Mouse (Mus musculus): ENCODE measurements around the gene Tas2r143. TPM values are rescaled to one million over a fixed set of nuclear protein-coding genes. Genes with fewer than 3 reads are reported as not detected.

Gene Tas2r143
- polyA plus RNA-seq, 1 experiment from 2014 or later, result not detected

DNA sequence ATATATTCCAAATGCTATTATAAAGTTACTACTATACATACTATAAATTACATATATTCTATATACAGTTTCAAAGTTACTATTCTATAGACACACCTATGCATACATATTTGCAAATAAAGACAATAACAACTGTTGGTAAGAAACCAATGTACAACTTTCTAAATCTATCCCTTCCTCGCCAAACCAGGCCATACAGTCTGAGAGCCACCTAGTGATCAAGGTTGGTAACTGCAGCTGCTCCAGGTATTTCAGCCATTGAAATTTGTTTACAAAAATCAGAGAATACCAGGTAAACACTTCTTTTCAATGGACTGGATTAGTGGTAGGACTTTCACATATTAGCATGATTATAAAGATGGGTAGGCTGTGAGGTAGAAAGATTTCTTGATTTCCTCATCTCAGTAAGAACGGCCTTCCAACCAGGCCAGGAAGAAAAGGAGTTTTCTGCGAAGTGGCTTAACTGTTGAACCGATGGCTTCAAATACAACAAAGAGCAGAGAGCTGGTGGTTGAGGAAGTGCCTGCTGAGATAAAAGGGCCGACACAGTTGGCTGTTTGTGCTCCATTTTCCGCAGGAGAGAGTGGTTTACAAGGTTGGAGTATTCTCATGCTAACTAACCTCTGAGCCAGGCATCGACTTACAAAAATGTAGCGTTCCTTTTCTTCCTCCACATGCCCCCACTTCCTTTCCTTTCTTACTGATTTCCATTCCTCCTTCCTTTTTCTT, 19.5 kb upstream of the Tas2r143 start:
- no peaks in the 10 kb centered on the region for H3K9me3 ChIP-seq (replicated peaks)
- ATAC-seq (replicated peaks; ENCODE audit: insufficient number of reproducible peaks, insufficient read depth, low FRiP score, low read depth), result no peak
- H3K27ac ChIP-seq, result peak overlapping the region; percentile 70; the same call in 1 of the 2 replicates
- H3K4me2 ChIP-seq, result no peak overlapping the region
- H3K9ac ChIP-seq, result no peak overlapping the region
- H3K36me3 ChIP-seq, result no peaks in the 10 kb centered on the region
- H3K4me1 ChIP-seq (replicated peaks), result peaks cover 35% of the 10 kb centered on the region
- no peaks in the 10 kb centered on the region for H3K27me3 ChIP-seq
- no peak overlapping the region for H3K4me3 ChIP-seq
- WGBS, result 15% methylated on average over 8 of the region's 8 CpGs

DNA sequence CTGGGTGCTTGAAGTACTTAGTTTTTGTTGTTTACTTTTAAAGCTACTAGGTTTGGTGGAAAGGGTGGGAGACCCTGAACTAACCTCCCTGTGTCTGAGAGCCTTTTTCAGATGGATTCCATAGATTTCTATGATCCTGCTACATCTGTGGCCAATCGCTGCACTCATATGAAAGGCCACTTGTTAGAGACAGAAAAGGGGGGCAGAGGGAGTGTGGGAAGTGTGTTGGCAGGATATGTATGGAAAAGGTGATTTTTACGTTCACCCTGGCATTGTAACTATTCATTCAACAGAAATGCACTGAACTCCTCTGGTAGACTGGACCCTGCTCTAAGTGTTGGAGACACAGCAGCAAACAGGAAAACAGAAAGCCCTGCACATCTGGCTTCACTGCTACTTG, 18.8 kb upstream of the Tas2r143 start:
- Histone ChIP-seq H3K4me2 (no peak overlapping the region), H3K27ac (peak overlapping the region; percentile 70), H3K36me3 (no peaks in the 10 kb centered on the region), H3K4me3 (no peak overlapping the region), H3K9ac (0 out of 2 replicates have a peak overlapping the region, but pooled peaks have one; percentile 8), H3K9me3 (replicated peaks) (no peaks in the 10 kb centered on the region), H3K27me3 (no peaks in the 10 kb centered on the region), H3K4me1 (replicated peaks) (peaks cover 29% of the 10 kb centered on the region)
- 69% methylated on average over 2 of the region's 2 CpGs for WGBS
- no peak for ATAC-seq (replicated peaks; ENCODE audit: insufficient number of reproducible peaks, insufficient read depth, low FRiP score, low read depth)

DNA sequence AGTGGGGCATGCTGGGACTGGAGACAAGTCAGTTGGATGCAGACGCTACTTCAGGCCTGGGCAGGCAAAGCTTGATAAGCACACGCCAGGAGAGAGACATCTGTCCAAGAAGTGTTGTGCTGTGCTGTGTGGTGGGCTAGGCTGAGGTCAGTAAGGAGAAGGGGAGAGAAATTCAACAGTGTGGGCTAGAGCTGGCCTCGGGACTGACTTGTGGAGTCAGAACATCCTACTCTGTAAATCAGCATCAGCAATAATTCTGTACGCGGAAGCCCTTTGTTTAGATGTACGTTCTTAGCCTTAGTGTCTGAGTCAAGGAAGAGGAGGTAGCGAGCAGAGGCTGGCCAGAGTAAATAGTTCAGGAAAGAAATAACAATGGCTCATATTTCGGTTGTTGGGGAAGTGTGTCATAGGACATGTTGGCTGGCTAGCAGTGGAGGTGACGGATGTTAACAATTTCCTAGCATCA, 18.1 kb upstream of the Tas2r143 start:
- Histone ChIP-seq H3K36me3 (no peaks in the 10 kb centered on the region), H3K9me3 (replicated peaks) (no peaks in the 10 kb centered on the region), H3K9ac (0 out of 2 replicates have a peak overlapping the region, but pooled peaks have one; percentile 8), H3K27ac (peak overlapping the region; percentile 70), H3K4me3 (no peak overlapping the region), H3K27me3 (no peaks in the 10 kb centered on the region), H3K4me2 (no peak overlapping the region), H3K4me1 (replicated peaks) (peaks cover 22% of the 10 kb centered on the region)
- peak; percentile 61 for ATAC-seq (replicated peaks; ENCODE audit: insufficient number of reproducible peaks, insufficient read depth, low FRiP score, low read depth)
- WGBS, result 38% methylated on average over 9 of the region's 9 CpGs

DNA sequence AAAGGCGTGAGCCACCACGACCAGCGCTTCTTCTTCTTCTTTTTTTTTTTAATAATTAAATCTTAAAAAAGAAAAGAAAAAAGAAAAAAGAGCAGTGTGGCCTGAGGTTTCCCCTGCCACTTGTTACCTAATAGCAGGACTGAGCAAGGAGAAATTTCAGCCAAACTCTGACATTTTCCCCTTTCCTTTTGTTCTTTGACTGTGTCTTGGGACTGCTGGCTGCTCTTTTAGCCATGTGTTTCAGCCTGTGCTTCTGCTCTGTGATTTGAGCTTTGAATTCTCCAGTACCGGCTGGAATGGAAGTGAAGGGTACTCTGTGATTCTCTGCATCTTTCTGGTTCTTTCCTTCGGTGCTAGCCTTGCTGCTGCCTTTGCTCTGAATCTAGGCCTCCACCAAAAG, 16.7 kb upstream of the Tas2r143 start:
- Histone ChIP-seq H3K9ac (no peak overlapping the region), H3K27me3 (no peaks in the 10 kb centered on the region), H3K9me3 (replicated peaks) (no peaks in the 10 kb centered on the region), H3K4me1 (replicated peaks) (peaks cover 22% of the 10 kb centered on the region), H3K36me3 (no peaks in the 10 kb centered on the region), H3K27ac (no peak overlapping the region), H3K4me2 (no peak overlapping the region), H3K4me3 (no peak overlapping the region)
- no peak for ATAC-seq (replicated peaks; ENCODE audit: insufficient number of reproducible peaks, insufficient read depth, low FRiP score, low read depth)
- 89% methylated on average over 5 of the region's 5 CpGs for WGBS

GRCm38 (mm10) chr6:42385635-42386034, 14.4 kb upstream of the Tas2r143 start:
- no peak overlapping the region for H3K4me2 ChIP-seq
- H3K9me3 ChIP-seq (replicated peaks), result no peaks in the 10 kb centered on the region
- WGBS, result 65% methylated on average over 4 of the region's 4 CpGs
- ATAC-seq (replicated peaks; ENCODE audit: insufficient number of reproducible peaks, insufficient read depth, low FRiP score, low read depth), result no peak
- H3K9ac ChIP-seq, result no peak overlapping the region
- no peak overlapping the region for H3K4me3 ChIP-seq
- peaks cover 21% of the 10 kb centered on the region for H3K4me1 ChIP-seq (replicated peaks)
- H3K27ac ChIP-seq, result no peak overlapping the region
- no peaks in the 10 kb centered on the region for H3K36me3 ChIP-seq
- H3K27me3 ChIP-seq, result no peaks in the 10 kb centered on the region

DNA sequence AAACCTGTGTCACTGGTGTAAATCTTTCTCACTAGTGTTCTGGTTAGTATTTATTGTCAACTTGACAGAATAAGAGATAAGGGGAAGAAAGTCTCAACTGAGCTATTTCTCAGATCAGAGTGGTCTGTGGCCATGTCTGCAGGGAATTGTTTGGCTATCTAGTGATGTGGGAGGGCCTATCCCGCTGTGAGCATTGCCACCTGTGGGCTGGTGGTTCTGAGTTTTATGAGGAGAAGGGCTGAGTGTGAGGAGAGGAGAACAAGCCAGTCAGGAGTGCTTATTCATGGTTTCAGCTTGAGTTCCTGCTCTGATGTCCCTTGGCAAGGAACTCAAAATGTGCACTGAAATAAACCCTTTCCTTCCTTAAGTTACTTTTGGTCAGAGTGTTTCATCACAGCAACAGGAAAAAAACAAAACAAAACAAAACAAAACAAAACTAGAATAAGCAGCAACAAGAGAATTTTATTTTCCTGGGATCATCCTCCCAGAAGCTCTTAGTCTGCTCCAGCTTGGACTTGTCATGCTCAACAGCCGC, 8.2 kb upstream of the Tas2r143 start:
- Histone ChIP-seq H3K27ac (peak overlapping the region; percentile 34; the same call in 1 of the 2 replicates), H3K9ac (no peak overlapping the region), H3K4me3 (no peak overlapping the region), H3K36me3 (no peaks in the 10 kb centered on the region), H3K9me3 (replicated peaks) (no peaks in the 10 kb centered on the region), H3K4me2 (no peak overlapping the region), H3K27me3 (no peaks in the 10 kb centered on the region), H3K4me1 (replicated peaks) (peaks cover 16% of the 10 kb centered on the region)
- 0 out of 2 replicates have a peak, but pooled peaks have one; percentile 31 for ATAC-seq (replicated peaks; ENCODE audit: insufficient number of reproducible peaks, insufficient read depth, low FRiP score, low read depth)
- WGBS, result 32% methylated on average over 2 of the region's 2 CpGs

DNA sequence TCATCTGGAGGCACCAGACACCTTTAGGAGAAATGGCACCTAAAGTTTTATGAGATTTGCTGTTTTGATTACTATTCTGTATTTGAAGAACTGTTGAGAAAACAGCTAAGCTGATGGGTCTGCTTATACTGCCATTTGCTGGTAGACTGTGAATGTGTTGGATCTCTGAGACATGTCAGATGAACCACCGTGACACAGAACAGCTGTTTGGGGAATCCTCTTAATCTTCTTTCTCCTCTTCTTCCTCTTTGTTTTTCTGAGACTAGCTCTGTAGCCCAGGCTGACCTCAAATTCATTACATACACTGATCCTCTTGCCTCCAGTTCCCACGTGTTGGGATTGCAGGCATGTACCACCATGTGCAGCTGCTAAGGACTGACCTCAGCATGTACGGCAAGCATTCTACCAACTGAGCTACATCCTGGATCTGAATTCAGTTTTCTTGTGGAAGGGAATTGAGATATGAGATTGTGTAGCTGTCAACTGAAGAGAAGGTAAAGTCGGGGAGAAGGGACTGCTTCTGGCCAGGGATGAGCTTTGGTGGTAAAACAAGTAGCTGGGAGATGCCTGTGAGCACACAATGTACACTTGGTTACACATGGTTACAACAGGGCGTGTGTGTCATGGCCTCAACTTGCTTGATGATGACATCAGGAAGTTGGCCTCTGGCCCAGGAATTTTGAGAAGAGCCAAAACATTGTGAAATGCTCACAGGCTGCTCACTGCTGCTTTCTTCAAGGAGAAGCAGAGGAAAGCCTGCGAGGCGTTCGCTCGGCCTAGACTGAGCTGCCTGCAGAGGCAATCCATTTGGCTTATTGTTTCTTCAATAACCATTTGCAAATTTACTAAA, 3.9 kb upstream of the Tas2r143 start:
- H3K4me3 ChIP-seq, result no peak overlapping the region
- ATAC-seq (replicated peaks; ENCODE audit: insufficient number of reproducible peaks, insufficient read depth, low FRiP score, low read depth), result peak; percentile 72
- no peak overlapping the region for H3K4me2 ChIP-seq
- H3K4me1 ChIP-seq (replicated peaks), result peaks cover 21% of the 10 kb centered on the region
- WGBS, result 39% methylated on average over 9 of the region's 9 CpGs
- H3K27ac ChIP-seq, result peak overlapping the region; percentile 59; the same call in 1 of the 2 replicates
- no peaks in the 10 kb centered on the region for H3K36me3 ChIP-seq
- H3K27me3 ChIP-seq, result no peaks in the 10 kb centered on the region
- no peaks in the 10 kb centered on the region for H3K9me3 ChIP-seq (replicated peaks)
- no peak overlapping the region for H3K9ac ChIP-seq

- Histone ChIP-seq H3K27ac (peak overlapping the region; percentile 20; the same call in 1 of the 2 replicates), H3K9ac (no peak overlapping the region), H3K4me2 (no peak overlapping the region), H3K4me1 (replicated peaks) (peaks cover 15% of the 10 kb centered on the region), H3K9me3 (replicated peaks) (no peaks in the 10 kb centered on the region), H3K27me3 (no peaks in the 10 kb centered on the region), H3K4me3 (no peak overlapping the region), H3K36me3 (no peaks in the 10 kb centered on the region)
- 57% methylated on average over 3 of the region's 3 CpGs for whole genome bisulfite sequencing
- ATAC-seq (replicated peaks; ENCODE audit: insufficient number of reproducible peaks, insufficient read depth, low FRiP score, low read depth), result no peak
Observed at GRCm38 (mm10) chr6:42397041-42397657, 2.9 kb upstream of the Tas2r143 start.

GRCm38 (mm10) chr6:42398285-42398684, 1.8 kb upstream of the Tas2r143 start:
- WGBS, result 82% methylated on average over 3 of the region's 3 CpGs
- H3K27me3 ChIP-seq, result no peaks in the 10 kb centered on the region
- no peak for ATAC-seq (replicated peaks; ENCODE audit: insufficient number of reproducible peaks, insufficient read depth, low FRiP score, low read depth)
- no peak overlapping the region for H3K27ac ChIP-seq
- no peak overlapping the region for H3K4me3 ChIP-seq
- no peaks in the 10 kb centered on the region for H3K36me3 ChIP-seq
- no peak overlapping the region for H3K4me2 ChIP-seq
- peaks cover 14% of the 10 kb centered on the region for H3K4me1 ChIP-seq (replicated peaks)
- H3K9ac ChIP-seq, result no peak overlapping the region
- H3K9me3 ChIP-seq (replicated peaks), result no peaks in the 10 kb centered on the region

DNA sequence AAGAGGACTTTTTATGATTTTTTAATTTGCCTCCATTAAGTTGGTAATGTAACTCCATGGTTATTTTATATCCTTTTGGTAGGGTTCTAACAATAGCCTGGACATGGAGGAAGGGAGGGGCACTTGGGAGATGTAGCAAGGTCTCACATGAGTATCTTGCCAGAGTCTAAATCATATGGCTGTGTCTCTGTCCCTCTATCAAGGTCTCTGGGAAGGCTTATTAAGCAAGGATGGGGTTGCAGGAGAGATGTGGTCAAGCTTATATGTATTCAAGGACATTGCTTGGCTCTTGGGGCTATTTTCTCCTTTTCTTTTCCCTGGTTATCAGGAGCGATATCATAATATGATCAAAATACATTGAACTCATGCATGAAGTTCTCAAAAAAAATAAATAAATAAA, 1.0 kb upstream of the Tas2r143 start:
- Histone ChIP-seq H3K27me3 (no peaks in the 10 kb centered on the region), H3K4me2 (no peak overlapping the region), H3K9me3 (replicated peaks) (no peaks in the 10 kb centered on the region), H3K4me1 (replicated peaks) (peaks cover 14% of the 10 kb centered on the region), H3K9ac (no peak overlapping the region), H3K4me3 (no peak overlapping the region), H3K36me3 (no peaks in the 10 kb centered on the region), H3K27ac (no peak overlapping the region)
- WGBS, result 88% methylated on average over 1 of the region's 1 CpGs
- no peak for ATAC-seq (replicated peaks; ENCODE audit: insufficient number of reproducible peaks, insufficient read depth, low FRiP score, low read depth)

DNA sequence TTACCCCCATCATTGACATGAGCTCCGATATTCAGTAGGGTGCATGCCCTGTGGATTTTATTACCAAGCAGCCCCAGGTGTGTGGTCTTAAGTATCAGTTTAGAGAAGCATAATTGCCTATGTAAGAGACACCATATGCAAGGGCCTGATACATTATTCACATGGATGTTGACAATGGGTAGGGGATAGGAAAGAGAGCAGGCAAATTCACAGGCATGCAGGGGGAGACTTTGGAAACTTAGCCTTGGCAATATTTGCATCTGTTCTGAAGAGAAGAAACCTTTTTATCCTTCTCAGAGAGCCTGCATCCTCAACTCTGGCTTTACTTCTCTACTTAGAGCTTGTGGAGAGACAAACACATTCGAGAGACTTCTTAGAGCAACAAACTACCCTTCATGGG, 5.1 kb downstream of the Tas2r143 start, which contains the start of gene Tas2r135:
Gene Tas2r135 (plus strand): TSS at position 301 of the 400 bp plus-strand sequence.
- no peak within 1 kb of the TSS for H3K4me3 ChIP-seq
- no peak within 1 kb of the TSS for H3K4me2 ChIP-seq
- H3K9ac ChIP-seq, result no peak within 1 kb of the TSS
- H3K4me1 ChIP-seq (replicated peaks), result no peaks in the 10 kb centered on the region
- no peak for ATAC-seq (replicated peaks; ENCODE audit: insufficient number of reproducible peaks, insufficient read depth, low FRiP score, low read depth)
- no peaks in the 10 kb centered on the region for H3K9me3 ChIP-seq (replicated peaks)
- 72% methylated on average over 2 of the region's 2 CpGs for WGBS
- H3K27ac ChIP-seq, result no peak within 1 kb of the TSS
- no peaks in the 10 kb centered on the region for H3K36me3 ChIP-seq
- no peaks in the 10 kb centered on the region for H3K27me3 ChIP-seq

All from heart, embryonic 15.5 days (tissue).